Mouse (Mus musculus): ENCODE results near the gene Nodal.

- TF ChIP-seq POLR2A (IDR thresholded peaks at IDR 0.05; ENCODE audit: borderline replicate concordance, extremely low read depth, low read depth, low read length) (no peak), CTCF (IDR thresholded peaks at IDR 0.05; ENCODE audit: insufficient read depth, low read length) (no peak)
These were observed 544 bp downstream of the Nodal start for GRCm38 (mm10) chr10:61418131-61418900.
